Mouse (Mus musculus) retina, postnatal 1 day (tissue): ENCODE measurements around the gene Bspry.

Experiments used
- DNase-seq: peaks from one replicate; pipeline ENCODE4 v3.0.0-alpha.2; 2012

The Bspry gene

GRCm38 (mm10) chr4:62517538-62518415, 37.9 kb downstream of the Bspry start:
- no peak for DNase-seq

GRCm38 (mm10) chr4:62518416-62519121, 38.7 kb downstream of the Bspry start:
- peak; percentile 34 for DNase-seq

- no peak for DNase-seq
Measured at GRCm38 (mm10) chr4:62519122-62519848, 39.4 kb downstream of the Bspry start.

DNA sequence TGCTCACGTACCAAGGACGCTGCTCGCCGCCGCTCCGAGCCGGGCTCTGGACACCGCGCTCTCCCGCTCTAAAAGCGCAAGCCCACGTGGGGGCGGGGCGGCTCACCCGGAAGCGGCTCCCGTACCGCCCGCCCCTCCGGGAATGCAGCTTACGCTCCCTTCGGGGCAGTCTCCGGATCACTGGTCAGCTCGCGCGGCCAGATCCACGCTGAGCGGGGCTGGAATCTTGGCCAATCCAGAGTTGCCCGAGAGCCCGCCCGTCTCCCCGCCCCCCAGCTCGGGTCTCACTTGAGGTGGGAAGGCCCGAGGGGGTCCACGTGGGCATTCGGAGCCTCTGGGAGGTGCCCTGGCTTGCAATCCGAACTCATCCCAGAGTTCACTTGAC, 40.0 kb downstream of the Bspry start, which contains the start of gene Alad:
Gene Alad, minus strand, starts transcription at position 70 of the 385 bp plus-strand sequence.
- DNase-seq: peak; percentile 93

DNA sequence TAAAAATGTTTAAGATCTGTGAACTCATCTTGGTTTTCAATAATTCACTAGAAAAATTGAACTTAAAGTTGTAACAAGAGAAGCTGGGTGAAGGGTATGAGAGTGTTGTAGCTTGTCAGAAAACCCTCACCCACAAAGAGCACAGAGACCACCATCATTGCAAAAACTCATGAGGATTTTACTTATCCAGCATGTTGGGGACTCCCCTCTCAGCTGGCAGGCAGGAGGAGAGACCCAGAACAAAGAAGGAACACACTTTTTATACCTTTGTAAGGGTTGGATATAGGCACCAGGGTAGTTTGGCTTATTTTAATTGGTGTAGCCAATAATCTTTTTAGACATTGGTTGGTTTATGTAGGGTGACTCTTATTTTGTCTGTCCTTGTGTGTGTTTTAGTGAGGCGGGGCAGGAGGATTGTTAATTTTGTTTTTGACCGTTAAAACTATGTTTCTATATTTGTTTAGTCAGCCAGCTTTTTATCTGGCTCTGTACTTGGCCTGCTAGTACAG, 41.1 kb downstream of the Bspry start:
- DNase-seq: no peak

DNA sequence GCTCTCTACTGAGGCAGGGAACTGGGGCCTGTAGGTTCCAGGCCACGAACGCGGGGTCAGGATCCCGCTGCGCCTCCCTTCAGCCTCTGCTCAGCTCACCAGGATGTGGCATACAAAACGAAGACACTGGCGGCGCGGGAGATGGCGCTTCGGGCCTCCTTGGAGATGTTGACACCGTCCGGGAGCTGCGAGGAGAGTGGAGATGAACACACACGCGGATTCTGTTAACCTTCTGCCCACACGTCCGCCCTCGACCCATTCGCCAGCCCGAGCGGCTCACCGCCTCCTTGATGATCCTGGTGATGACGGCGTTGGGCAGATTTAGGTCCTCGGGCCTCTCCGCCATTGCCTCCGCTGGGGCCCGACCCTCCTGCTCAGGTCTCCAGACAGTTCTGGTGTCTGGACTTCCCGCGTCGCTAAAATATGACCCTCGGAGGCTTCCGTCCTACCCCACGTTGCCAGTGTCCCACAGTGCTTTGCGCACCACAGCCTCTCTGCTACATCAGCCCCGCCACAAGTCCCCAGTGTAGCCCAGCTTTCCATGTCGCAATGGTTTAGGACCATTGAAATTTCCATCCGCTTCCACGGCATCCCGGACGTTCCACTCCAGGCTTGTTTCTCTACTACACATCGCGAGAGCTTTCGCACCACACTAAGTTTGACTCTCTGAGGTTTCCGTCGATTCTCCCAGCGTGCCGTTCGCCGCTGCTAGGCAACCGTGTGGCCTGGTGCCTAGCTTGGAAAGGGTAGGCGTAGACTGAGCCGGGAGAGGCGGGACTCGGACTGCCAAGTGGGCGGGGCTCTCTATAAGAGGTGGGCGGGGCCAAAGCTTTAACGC, 45.0 kb downstream of the Bspry start, which contains the start of the genes Pole3 and 4933430I17Rik:
Gene Pole3, minus strand, starts transcription at position 418 of the 838 bp plus-strand sequence.
Gene 4933430I17Rik, plus strand, starts transcription at position 719 of the 838 bp plus-strand sequence.
- peak; percentile 99 for DNase-seq

DNA sequence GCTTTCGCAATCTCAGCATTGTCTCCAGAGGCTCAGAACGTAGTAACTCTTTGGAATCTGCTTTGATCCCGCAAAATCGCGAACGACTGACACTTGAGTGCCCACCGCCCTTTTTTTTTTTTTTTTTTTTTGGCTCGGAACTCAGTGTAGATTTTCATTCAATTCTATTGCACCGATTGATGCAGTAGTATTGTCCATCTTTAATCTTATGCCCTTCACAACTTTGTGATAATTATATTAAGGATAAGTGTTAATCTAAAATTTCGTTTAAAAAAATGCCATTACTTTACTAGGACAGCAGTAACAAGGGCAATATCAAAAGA, 45.6 kb downstream of the Bspry start:
- DNase-seq: no peak

GRCm38 (mm10) chr4:62526256-62526655, 46.4 kb downstream of the Bspry start:
- no peak for DNase-seq

- DNase-seq: no peak
Measured at GRCm38 (mm10) chr4:62527655-62528054, 47.8 kb downstream of the Bspry start.

DNA sequence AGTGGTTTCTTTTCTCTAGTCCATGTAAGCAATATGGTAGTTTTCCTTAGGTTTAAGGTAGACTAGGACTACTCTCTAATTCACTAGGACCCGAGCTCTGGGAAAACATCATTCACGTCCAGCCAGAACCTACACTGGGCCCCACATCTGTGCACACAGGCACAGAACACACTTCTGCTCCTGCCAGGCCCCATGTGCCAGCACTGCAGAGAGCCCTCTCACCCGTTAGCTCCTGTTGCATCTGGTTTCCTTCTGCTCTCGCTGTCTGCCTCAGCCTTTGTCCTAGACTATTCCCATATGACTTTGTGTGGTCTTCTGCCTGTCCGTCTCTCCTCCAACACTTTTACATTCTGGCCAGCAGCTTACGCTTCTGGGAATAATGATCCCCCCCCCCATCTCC, 53.9 kb downstream of the Bspry start:
- DNase-seq: no peak

- DNase-seq: no peak
Measured at GRCm38 (mm10) chr4:62541802-62542201, 61.9 kb downstream of the Bspry start.

- no peak for DNase-seq
Measured at GRCm38 (mm10) chr4:62543782-62544181, 63.9 kb downstream of the Bspry start.

GRCm38 (mm10) chr4:62544801-62545200, 64.9 kb downstream of the Bspry start:
- DNase-seq: no peak
